Mouse (Mus musculus) ovary, adult 18-20 months (tissue): ENCODE measurements around the gene Phc1.

Experiments used
- DNase-seq: peaks from one replicate; pipeline ENCODE4 v3.0.0; 2022; ENCODE audit warnings: low spot score, mixed read lengths

Phc1 gene

DNA sequence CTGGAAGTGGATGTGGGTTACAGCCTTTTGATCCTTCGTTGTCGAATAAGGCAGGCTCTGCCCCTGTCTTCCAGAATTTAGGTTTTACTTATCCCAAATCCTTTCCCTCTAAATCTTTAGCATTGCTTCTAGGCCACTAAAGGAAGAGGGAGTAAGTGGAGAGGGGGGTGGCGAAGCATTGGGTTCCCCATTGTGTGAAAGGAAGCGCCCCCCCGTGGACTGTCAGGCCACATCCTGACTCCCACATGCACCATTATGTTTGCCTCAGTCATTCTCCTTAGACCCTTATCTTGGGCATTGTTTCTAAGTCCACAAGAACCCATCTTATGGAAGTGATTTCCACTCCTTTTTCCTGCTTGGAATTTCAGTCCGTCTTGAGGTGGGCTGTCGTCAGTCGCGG lies 45.1 kb downstream of the Phc1 start:
- DNase-seq = no peak

- DNase-seq = no peak
Measured at GRCm38 (mm10) chr6:122294290-122294689, 46.1 kb downstream of the Phc1 start.

DNA sequence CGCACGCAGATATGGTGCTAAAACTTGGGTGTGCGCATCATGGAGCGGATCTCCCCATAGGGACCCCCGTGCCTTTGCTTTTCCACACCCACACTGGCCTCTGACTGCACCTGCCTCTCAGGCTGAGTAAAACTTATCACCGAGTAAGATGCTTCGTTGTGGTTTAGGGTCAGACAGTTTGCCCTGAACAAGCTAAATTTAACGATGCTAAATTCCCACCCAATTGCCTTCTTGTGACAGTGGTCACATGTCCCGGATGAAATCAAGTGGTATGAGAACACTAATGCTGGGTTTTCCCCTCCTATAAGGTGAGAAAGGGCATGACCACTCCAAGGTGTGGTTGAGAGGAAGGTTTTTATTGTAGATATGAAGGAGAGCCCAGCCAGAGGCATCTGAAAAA lies 46.6 kb downstream of the Phc1 start:
- no peak for DNase-seq

DNA sequence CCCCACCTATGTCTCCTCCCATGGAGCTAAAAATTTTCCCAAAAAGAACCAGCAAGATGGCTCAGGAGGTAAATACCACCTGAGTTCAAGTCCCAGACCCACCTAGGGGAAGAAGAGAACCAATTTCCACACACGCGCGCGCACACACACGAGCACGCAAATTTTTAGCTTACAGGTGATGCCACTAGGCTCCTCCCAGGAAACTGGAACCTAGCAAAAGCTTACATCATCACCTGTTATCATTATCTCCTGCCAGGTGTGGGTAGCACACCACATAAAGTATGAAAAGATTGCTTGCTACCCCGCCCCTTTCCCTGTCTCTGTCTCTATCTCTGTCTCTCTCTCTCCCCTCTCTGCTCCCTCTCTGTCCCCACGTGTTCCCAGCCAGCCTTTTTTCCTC lies 47.2 kb downstream of the Phc1 start:
- no peak for DNase-seq

GRCm38 (mm10) chr6:122292184-122292583 lies 48.2 kb downstream of the Phc1 start:
- DNase-seq = no peak

- DNase-seq = no peak
Measured at GRCm38 (mm10) chr6:122291735-122292134, 48.6 kb downstream of the Phc1 start.

GRCm38 (mm10) chr6:122291264-122291663 lies 49.1 kb downstream of the Phc1 start:
- DNase-seq = no peak

GRCm38 (mm10) chr6:122290253-122290652 lies 50.1 kb downstream of the Phc1 start:
- no peak for DNase-seq

DNA sequence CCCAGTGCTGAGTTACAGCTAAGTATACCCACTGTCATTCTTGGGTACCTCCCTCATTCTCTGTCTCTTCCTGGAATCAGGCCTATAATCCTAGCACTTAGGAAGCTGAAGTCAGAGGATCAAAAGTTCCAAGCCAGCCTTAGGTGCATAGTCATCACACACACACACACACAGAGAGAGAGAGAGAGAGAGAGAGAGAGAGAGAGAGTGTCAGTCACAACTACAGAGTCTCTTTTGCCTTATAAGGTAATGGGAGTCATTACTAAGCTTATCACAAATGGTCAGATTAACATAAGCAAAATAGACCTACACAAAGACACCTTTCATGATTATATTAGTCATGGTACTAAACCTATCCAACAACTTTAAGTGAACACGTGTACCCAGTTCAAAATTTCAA lies 51.0 kb downstream of the Phc1 start:
- DNase-seq = no peak

- DNase-seq = no peak
Measured at GRCm38 (mm10) chr6:122288263-122288662, 52.1 kb downstream of the Phc1 start.

DNA sequence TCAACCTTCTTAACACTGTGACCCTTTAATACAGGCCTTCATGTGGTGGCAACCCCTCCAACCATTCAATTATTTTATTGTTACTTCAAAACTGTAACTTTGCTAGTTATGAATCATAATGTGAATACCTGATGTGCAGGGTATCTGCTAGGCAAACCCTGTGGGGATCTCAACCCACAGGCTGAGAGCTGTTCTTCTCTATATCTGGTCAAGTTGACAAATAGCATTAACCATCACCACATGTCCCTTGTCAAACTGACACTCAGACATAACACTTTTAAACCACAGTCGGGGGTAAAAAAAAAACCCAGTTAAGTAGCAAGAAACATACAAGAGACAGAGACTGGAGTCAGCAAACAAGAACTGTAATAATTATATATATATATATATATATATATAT lies 55.5 kb downstream of the Phc1 start:
- DNase-seq = no peak

GRCm38 (mm10) chr6:122284304-122284703 lies 56.1 kb downstream of the Phc1 start:
- DNase-seq = no peak

GRCm38 (mm10) chr6:122283429-122283828 lies 56.9 kb downstream of the Phc1 start:
- DNase-seq = no peak

GRCm38 (mm10) chr6:122282782-122283181 lies 57.6 kb downstream of the Phc1 start, which contains the start of gene Klrg1:
TSS of gene Klrg1 (minus strand) at chr6:122282882.
- no peak for DNase-seq

DNA sequence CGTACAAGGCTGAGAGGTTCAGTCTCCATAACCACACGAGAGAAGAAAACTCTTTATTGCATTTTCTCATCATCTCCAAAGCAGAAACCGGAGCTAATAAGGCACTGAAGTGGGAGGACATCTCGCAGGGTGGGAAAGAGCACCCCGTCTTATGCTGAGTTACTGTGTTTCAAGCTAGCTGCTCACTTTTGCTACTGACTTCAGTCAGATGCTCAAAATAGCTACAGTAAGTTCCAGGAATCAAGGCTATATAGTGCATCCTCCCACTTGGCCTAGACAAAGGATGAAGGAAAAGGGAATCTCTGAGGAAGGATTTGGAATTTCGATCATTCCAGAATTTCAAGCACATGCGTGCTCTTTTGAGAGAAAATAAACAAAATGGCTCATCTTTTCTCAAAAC lies 63.8 kb downstream of the Phc1 start:
- no peak for DNase-seq

- no peak for DNase-seq
Measured at GRCm38 (mm10) chr6:122274546-122274945, 65.8 kb downstream of the Phc1 start.

DNA sequence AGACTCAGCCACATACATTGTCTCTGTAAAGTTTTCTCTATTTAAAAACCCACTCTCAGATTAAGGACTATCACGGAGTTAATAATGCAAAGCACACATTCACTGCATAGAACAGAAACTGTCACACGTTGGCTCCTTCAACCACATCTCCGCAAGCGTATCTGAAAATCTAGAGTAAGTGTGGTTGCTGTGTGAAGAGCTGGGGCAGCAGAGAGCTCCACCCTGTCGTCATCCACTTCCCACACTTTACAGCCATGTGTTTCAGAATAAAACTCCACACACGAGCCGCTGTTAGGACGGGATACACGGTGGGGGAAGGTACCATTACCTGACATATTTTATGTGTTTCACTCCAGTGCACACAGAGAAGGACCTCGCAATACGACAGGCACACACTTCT lies 70.2 kb downstream of the Phc1 start:
- no peak for DNase-seq

DNA sequence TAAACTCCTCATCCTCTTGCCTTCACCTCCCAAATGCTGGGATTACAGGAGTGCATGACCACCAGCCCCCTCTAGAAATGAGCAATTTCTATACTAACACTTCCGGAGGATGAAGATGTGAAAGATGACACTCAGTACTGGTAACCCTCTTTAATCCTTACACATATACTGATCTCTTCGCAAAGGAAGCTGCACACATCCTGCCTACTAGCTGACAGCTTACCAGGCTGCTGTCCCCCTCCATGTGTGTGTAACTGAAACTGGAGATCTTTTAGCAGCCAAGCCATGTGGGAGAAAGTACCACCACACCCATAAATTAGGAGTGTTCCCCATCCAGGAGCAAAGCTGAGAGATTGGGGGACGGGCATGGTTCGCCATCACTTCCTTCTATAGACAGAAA lies 71.2 kb downstream of the Phc1 start:
- DNase-seq = no peak

GRCm38 (mm10) chr6:122268561-122268960 lies 71.8 kb downstream of the Phc1 start:
- DNase-seq = peak; percentile 17
